ENCODE assay signal across 25 mouse cellular contexts in the genomic region with DNA sequence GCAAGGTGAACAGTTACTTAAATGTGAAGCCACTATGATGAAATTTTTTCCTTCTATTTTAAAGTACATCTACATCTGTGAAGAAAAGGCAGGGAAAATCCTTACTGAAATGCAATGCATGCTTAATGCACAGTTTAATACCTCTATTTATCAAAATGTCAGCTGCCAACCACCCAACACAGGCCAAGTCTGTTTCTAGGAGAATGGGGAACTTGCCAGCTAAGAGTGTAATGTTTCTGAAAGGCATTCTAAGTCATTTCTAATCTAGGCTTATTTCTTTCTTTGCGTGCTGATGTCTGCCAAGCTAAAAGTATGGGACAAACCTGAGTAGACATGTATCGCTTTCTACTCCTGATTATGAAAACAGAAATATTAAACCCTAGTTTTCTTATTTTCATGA.
A peak's percentile ranks its signal among the peaks of the same experiment; 100 is the strongest.
DNase-seq lines count a peak whose midpoint lies in the region; ATAC-seq and TF ChIP-seq lines count a peak whose summit lies in the region.
"Had no signal": no experiment of that assay in that cellular context is flagged by ENCODE, and none has a peak within 500 bp of the region (broad histone marks: within the 10 kb centered on the region; RNA-seq: fewer than 3 reads in every experiment).

No protein-coding gene starts in this region.

- no peak for ATAC-seq in embryonic facial prominence, embryonic 14.5 days (ENCODE audit: low read depth)
- ATAC-seq in limb, embryonic 14.5 days (ENCODE audit: low FRiP score, low read depth): no peak
- ATAC-seq: forebrain, embryonic 13.5 days; intestine, postnatal 0 days had no signal

- WGBS in embryonic facial prominence, embryonic 14.5 days: 73% methylated on average over 2 of the region's 2 CpGs
- WGBS in embryonic facial prominence, embryonic 10.5 days: 94% methylated on average over 2 of the region's 2 CpGs
- 82% methylated on average over 2 of the region's 2 CpGs for WGBS in limb, embryonic 14.5 days
- WGBS in limb, embryonic 10.5 days: 94% methylated on average over 2 of the region's 2 CpGs

- no peak overlapping the region for H3K9ac ChIP-seq in embryonic facial prominence, embryonic 14.5 days (ENCODE audit: low read depth, low read length)
- no peak overlapping the region for H3K9ac ChIP-seq in limb, embryonic 14.5 days (ENCODE audit: low read depth, low read length, severe bottlenecking)
- H3K9ac ChIP-seq: embryonic facial prominence, embryonic 15.5 days; forebrain, embryonic 13.5 days; hindbrain, embryonic 12.5 days; hindbrain, embryonic 15.5 days had no signal

- H3K4me1 ChIP-seq in embryonic facial prominence, embryonic 14.5 days (ENCODE audit: control insufficient read depth, insufficient read depth, low read length): no peaks in the 10 kb centered on the region
- H3K4me1 ChIP-seq in embryonic facial prominence, embryonic 10.5 days: no peaks in the 10 kb centered on the region
- H3K4me1 ChIP-seq in limb, embryonic 14.5 days (ENCODE audit: control insufficient read depth, insufficient read depth, low read length): no peaks in the 10 kb centered on the region
- H3K4me1 ChIP-seq in limb, embryonic 10.5 days: no peaks in the 10 kb centered on the region
- H3K4me1 ChIP-seq: embryonic facial prominence, embryonic 15.5 days; forebrain, embryonic 13.5 days; hindbrain, embryonic 12.5 days; hindbrain, embryonic 15.5 days had no signal

- DNase-seq in embryonic facial prominence, embryonic 14.5 days (ENCODE audit: low spot score): peak; percentile 75
- DNase-seq in embryonic facial prominence, embryonic 10.5 days (ENCODE audit: low spot score): no peak
- peak; percentile 58 for DNase-seq in limb, embryonic 14.5 days (ENCODE audit: low spot score)
- no peak for DNase-seq in limb, embryonic 10.5 days (ENCODE audit: low spot score)
- DNase-seq in fat pad, adult 2 months (ENCODE audit: extremely low read depth, low read depth, low spot score): peak; percentile 63
- no peak for DNase-seq in right cerebral cortex, postnatal 36 days (ENCODE audit: low spot score in 2 of 2)
- no peak for DNase-seq in left cerebral cortex, adult 18-20 months (ENCODE audit: low spot score in 2 of 2)
- DNase-seq: adrenal gland, adult 2 months; adrenal gland, postnatal 14 days; B cell, adult 2 months; cerebellum, adult 18-20 months; cerebellum, adult 9-10 months; cerebellum, postnatal 36 days; embryo, embryonic 11 days; gastrocnemius, postnatal 10 days; gastrocnemius, postnatal 36 days; heart, adult 11 months had no signal

- H3K9me3 ChIP-seq in embryonic facial prominence, embryonic 14.5 days (ENCODE audit: control insufficient read depth, low read length): no peaks in the 10 kb centered on the region
- no peaks in the 10 kb centered on the region for H3K9me3 ChIP-seq in embryonic facial prominence, embryonic 10.5 days
- no peaks in the 10 kb centered on the region for H3K9me3 ChIP-seq in limb, embryonic 14.5 days (ENCODE audit: control insufficient read depth, low read length)
- H3K9me3 ChIP-seq in limb, embryonic 10.5 days (replicated peaks): no peaks in the 10 kb centered on the region
- H3K9me3 ChIP-seq: embryonic facial prominence, embryonic 15.5 days; forebrain, embryonic 13.5 days; hindbrain, embryonic 12.5 days; hindbrain, embryonic 15.5 days had no signal

- no peaks in the 10 kb centered on the region for H3K36me3 ChIP-seq in embryonic facial prominence, embryonic 14.5 days (ENCODE audit: control insufficient read depth, insufficient read depth, low read length)
- H3K36me3 ChIP-seq in embryonic facial prominence, embryonic 10.5 days (replicated peaks): no peaks in the 10 kb centered on the region
- H3K36me3 ChIP-seq in limb, embryonic 14.5 days (ENCODE audit: control insufficient read depth, insufficient read depth, low read length): no peaks in the 10 kb centered on the region
- no peaks in the 10 kb centered on the region for H3K36me3 ChIP-seq in limb, embryonic 10.5 days
- H3K36me3 ChIP-seq: embryonic facial prominence, embryonic 15.5 days; G1E; hindbrain, embryonic 12.5 days; hindbrain, embryonic 15.5 days had no signal

- H3K4me3 ChIP-seq in embryonic facial prominence, embryonic 14.5 days (ENCODE audit: low read depth, low read length): no peak overlapping the region
- no peak overlapping the region for H3K4me3 ChIP-seq in embryonic facial prominence, embryonic 10.5 days
- no peak overlapping the region for H3K4me3 ChIP-seq in limb, embryonic 14.5 days (replicated peaks; ENCODE audit: low read length)
- no peak overlapping the region for H3K4me3 ChIP-seq in limb, embryonic 10.5 days
- H3K4me3 ChIP-seq: embryonic facial prominence, embryonic 15.5 days; forebrain, embryonic 13.5 days; hindbrain, embryonic 12.5 days; hindbrain, embryonic 15.5 days had no signal

- H3K27me3 ChIP-seq in embryonic facial prominence, embryonic 14.5 days (replicated peaks; ENCODE audit: control insufficient read depth, insufficient read depth, low read length): no peaks in the 10 kb centered on the region
- H3K27me3 ChIP-seq in embryonic facial prominence, embryonic 10.5 days (replicated peaks; ENCODE audit: low read depth, poor library complexity, severe bottlenecking): no peaks in the 10 kb centered on the region
- H3K27me3 ChIP-seq in limb, embryonic 14.5 days (ENCODE audit: control insufficient read depth, insufficient read depth, low read length): no peaks in the 10 kb centered on the region
- no peaks in the 10 kb centered on the region for H3K27me3 ChIP-seq in limb, embryonic 10.5 days (ENCODE audit: low read depth, poor library complexity, severe bottlenecking)
- H3K27me3 ChIP-seq: CH12.LX; embryonic facial prominence, embryonic 15.5 days; forebrain, embryonic 13.5 days; hindbrain, embryonic 12.5 days; hindbrain, embryonic 15.5 days had no signal

- no peak for TF ChIP-seq POLR2A in limb, embryonic 14.5 days (IDR thresholded peaks at IDR 0.05; ENCODE audit: borderline replicate concordance, extremely low read depth, insufficient read depth, insufficient read length)

- no peak overlapping the region for H3K4me2 ChIP-seq in embryonic facial prominence, embryonic 14.5 days (ENCODE audit: low read depth, low read length)
- no peak overlapping the region for H3K4me2 ChIP-seq in limb, embryonic 14.5 days (replicated peaks; ENCODE audit: low read depth, low read length, severe bottlenecking)
- H3K4me2 ChIP-seq: embryonic facial prominence, embryonic 15.5 days; forebrain, embryonic 13.5 days; heart, embryonic 11.5 days; hindbrain, embryonic 12.5 days; hindbrain, embryonic 15.5 days had no signal

- no peak overlapping the region for H3K27ac ChIP-seq in embryonic facial prominence, embryonic 14.5 days (replicated peaks; ENCODE audit: low read depth, low read length)
- no peak overlapping the region for H3K27ac ChIP-seq in embryonic facial prominence, embryonic 10.5 days (replicated peaks)
- no peak overlapping the region for H3K27ac ChIP-seq in limb, embryonic 14.5 days (replicated peaks; ENCODE audit: low read depth, low read length)
- H3K27ac ChIP-seq in limb, embryonic 10.5 days: no peak overlapping the region
- H3K27ac ChIP-seq: embryonic facial prominence, embryonic 15.5 days; forebrain, embryonic 13.5 days; hindbrain, embryonic 12.5 days; hindbrain, embryonic 15.5 days had no signal

Comparison
In these comparisons a context has a peak if more than half of its experiments do, and no peak if none do; other contexts are left out.
1. DNase-seq: peak in embryonic facial prominence, embryonic 14.5 days (single experiment), limb, embryonic 14.5 days (single experiment) and fat pad, adult 2 months (single experiment); none in embryonic facial prominence, embryonic 10.5 days (single experiment), limb, embryonic 10.5 days (single experiment), right cerebral cortex, postnatal 36 days (0 of 2) and left cerebral cortex, adult 18-20 months (0 of 2).